Comparison of ENCODE assay signal across 16 mouse cellular contexts in genomic region chr1:68674667-68675066, GRCm38 (mm10).
"Had no signal": no experiment of that assay in that cellular context is flagged by ENCODE, and none has a peak within 500 bp of the region (broad histone marks: within the 10 kb centered on the region; RNA-seq: fewer than 3 reads in every experiment).

No protein-coding gene starts in this region.

- H3K4me3 ChIP-seq: neural tube, embryonic 12.5 days; neural tube, embryonic 13.5 days; stomach, embryonic 15.5 days had no signal

- DNase-seq: retina, postnatal 1 day; right cerebral cortex, adult 18-20 months; right cerebral cortex, postnatal 14 days; right cerebral cortex, postnatal 25 days; right cerebral cortex, postnatal 4 days; spleen, adult 18-20 months; thymus, adult 18-20 months; thymus, adult 2 months; thymus, postnatal 14 days; thymus, postnatal 25 days; thymus, postnatal 36 days; thymus, postnatal 4 days had no signal

- H3K27ac ChIP-seq: neural tube, embryonic 12.5 days; neural tube, embryonic 13.5 days; stomach, embryonic 15.5 days; stomach, postnatal 0 days had no signal

- H3K9me3 ChIP-seq: neural tube, embryonic 12.5 days; neural tube, embryonic 13.5 days; stomach, embryonic 15.5 days had no signal

- H3K9ac ChIP-seq: neural tube, embryonic 12.5 days; neural tube, embryonic 13.5 days; stomach, embryonic 15.5 days had no signal

- H3K27me3 ChIP-seq: neural tube, embryonic 12.5 days; neural tube, embryonic 13.5 days; stomach, embryonic 15.5 days had no signal

- H3K36me3 ChIP-seq: neural tube, embryonic 12.5 days; neural tube, embryonic 13.5 days; stomach, embryonic 15.5 days had no signal

- H3K4me1 ChIP-seq: neural tube, embryonic 12.5 days; neural tube, embryonic 13.5 days; stomach, embryonic 15.5 days had no signal

- H3K4me2 ChIP-seq: neural tube, embryonic 12.5 days; neural tube, embryonic 13.5 days; stomach, embryonic 15.5 days had no signal
